Mouse (Mus musculus) kidney, adult 2 months (tissue): ENCODE measurements around the gene Rasl2-9.

ENCODE experiments used
- CTCF ChIP-seq: fragments of 200-500 bp; conservative IDR thresholded peaks from 2 replicates; pipeline ENCODE4 v1.5.1; 2011; ENCODE audit warnings: low read depth, mild to moderate bottlenecking, control low read depth, low read length, moderate library complexity, mixed read lengths; ENCODE audit not compliant: insufficient read depth, insufficient read length
- POLR2A ChIP-seq: fragments of 200-500 bp; IDR thresholded peaks from one replicate; pipeline ENCODE4 v1.6.1; 2011; ENCODE audit warnings: low read depth, low read length, control low read depth

DNA sequence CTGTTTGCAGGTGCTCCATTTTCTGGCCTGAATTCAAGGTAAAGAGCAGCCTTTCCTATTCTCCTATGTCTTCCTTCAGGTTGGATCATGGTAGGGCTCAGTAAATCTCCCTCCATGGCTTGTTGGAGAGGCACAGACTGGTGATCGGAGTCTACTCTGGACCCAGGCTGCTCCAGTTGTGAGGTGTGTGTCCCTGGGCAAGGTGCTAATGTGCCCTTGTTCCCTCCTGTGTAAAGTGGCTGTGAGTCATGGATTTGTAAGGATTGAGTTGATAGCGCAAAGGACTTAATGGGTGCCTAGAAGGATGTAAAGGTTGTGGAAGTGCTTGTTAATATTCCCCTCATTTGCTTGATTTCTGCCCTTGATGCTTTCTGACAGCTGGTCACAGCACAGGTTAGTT, 43.8 kb downstream of the Rasl2-9 start:
- TF ChIP-seq CTCF (no peak), POLR2A (no peak)
